Mouse (Mus musculus) heart, adult 18-20 months (tissue): ENCODE data around the gene Ccl6. TPM values are rescaled to one million over a fixed set of nuclear protein-coding genes. Genes with fewer than 3 reads are reported as not detected.
A peak's percentile ranks its signal among the peaks of the same experiment; 100 is the strongest.

Experiments used
- DNase-seq, 2 experiments: peaks; one replicate each; pipeline ENCODE4 v3.0.0; 2021 to 2022; ENCODE audit warnings: mixed read lengths in 1 of 2
- total RNA-seq, 2 experiments: library from RNA; stranded (reverse); gene quantifications; 2 replicates each; pipeline ENCODE4 v1.2.3; 2021

Gene Ccl6
- total RNA-seq, 2 experiments from 2014 or later: 11.8 to 13.3 TPM

DNA sequence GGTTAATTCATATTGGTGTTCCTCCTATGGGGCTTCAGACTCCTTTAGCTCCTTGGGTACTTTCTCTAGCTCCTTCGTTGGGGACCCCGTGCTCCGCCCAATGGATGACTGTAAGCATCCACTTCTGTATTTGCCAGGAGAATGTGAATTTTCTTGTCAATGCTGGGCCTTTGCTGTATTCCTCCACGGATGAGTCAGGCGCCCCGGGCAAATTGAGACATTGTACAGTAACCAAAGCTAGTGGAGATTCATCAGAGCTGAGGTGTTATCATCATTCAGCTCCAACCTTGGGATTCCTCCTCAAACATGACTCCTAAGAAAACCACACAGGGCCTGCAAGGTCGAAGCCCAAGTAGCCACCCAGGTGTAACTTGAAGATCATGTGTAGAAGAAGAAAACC is 4.9 kb upstream of the Ccl6 start:
- no peak for DNase-seq

DNA sequence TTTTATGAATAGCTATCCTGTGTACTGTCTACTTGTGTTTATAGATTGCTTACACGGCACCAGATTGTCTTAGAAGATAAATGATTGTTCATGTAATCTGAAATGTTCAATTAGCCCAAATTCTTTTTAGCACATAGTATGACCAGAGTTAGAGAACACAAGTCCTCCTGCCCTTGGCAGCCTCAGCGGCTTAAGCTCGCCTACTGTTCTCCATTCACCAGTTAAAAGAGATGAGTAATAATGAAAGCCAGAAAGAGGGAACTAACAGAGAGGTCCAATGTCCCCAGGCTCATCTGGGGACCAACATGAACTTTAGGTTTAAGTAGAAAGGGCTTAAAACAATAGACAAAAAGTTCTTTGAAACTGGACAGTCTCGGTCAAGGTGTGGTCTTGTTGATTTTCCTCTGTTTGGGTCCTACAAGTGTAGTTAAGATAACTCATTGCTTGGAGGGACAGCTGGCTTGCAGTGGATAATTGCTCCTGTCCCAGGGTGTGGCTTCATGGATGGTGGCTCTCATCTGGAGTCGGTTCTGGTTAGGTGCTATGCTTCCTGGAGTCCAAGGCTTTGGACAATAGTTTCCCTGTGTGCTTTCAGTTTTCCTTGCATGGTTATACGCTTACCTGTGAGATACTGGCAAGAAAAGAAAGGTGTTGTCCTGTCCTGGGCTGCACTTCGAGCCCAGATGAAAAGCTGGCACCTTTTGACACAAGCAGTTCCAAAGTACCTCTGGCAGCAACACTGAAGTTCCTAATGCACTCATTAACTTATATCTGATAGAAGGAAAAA is 3.0 kb upstream of the Ccl6 start:
- DNase-seq: no peak

DNA sequence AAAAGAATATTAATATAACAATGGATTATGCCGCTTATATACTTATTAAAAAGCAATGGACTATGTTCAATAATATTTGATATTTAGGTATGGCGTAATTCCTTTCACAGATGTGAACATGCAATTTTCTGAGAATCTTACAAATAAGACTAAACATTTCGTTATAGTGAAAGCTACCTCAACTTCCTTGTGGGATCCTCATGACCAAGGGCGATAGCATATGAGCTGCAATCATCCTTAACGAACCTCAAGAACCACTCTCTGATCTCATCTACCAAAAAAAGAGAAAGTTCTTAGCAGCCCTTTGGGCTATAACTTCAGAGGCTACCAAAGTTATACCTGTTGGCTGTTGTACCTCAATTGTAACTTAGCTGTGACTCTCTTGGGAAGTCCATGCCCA is 566 bp upstream of the Ccl6 start:
- DNase-seq: no peak

DNA sequence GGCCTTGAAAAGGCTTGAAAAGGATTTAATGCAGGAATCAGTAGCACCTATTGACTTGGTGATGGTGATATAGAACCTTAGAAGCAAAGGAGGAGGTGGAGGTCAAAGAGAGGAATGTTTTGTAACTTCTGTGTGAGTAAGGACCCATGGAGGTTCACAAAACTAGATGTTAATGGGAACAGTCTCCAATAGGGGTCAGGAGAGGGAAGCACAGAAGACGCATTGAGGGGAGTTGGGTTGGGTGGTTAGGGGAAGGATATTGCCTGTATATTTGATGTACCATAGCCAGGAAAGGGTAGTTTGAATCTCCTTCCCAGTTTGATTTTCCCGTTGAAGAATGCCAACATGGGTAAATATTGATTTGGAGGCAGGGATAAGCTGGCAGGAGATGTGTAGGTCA is 8.7 kb downstream of the Ccl6 start:
- no peak for DNase-seq

DNA sequence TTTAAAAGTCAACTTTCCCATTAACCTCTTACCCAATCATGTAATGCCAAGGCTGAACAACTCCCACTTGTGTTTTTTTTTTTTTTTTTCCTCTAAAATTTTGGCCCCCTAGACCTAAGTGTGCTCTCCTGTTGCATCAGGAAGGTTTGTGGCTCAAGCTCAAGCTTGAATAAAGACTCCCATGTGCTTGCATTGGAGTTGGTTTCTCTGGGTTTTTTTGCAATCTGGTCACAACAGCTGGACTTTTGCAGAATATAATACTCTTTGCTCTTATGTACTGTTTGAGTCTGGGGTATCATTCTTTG is 9.5 kb downstream of the Ccl6 start:
- DNase-seq: no peak

DNA sequence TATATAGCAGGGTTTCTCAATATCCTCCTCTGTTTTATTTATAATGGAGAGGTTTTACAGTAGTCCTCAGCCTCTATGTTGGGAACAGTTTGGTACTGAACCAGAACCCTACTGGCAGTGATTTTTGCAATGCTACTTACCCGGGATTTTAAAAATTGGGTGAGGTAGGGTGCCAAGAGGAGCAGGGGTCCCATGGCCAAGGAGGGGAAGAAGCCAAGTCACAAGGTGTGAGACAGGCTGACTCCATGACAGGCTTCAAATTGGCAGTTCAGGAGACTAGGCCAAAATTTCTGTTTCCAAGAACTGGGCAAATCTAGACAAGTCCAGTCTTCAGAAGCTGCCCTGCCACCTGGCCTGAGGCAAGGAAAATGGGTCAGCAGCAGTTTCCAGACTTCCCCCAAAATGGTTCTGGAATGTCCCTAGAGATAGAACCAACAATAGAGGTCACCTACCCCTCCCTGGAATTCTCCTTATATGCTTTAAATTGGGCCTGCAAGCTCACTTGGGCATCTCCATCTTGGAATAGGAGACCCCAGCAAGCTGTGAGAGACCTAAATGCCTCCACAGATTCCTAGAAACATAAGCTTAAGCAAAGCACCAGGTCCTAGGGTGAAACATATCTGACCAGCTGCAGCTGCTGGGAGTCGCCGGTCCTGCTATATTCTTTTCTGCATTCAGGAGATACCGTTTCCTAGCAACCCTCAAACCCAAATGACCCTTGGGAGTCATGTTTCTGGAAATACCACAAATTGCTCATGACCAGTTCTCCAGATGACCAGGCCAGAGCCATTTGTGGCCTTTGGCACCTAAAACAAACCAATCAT is 10.0 kb downstream of the Ccl6 start:
- peak; percentile 50 to 72 for DNase-seq

DNA sequence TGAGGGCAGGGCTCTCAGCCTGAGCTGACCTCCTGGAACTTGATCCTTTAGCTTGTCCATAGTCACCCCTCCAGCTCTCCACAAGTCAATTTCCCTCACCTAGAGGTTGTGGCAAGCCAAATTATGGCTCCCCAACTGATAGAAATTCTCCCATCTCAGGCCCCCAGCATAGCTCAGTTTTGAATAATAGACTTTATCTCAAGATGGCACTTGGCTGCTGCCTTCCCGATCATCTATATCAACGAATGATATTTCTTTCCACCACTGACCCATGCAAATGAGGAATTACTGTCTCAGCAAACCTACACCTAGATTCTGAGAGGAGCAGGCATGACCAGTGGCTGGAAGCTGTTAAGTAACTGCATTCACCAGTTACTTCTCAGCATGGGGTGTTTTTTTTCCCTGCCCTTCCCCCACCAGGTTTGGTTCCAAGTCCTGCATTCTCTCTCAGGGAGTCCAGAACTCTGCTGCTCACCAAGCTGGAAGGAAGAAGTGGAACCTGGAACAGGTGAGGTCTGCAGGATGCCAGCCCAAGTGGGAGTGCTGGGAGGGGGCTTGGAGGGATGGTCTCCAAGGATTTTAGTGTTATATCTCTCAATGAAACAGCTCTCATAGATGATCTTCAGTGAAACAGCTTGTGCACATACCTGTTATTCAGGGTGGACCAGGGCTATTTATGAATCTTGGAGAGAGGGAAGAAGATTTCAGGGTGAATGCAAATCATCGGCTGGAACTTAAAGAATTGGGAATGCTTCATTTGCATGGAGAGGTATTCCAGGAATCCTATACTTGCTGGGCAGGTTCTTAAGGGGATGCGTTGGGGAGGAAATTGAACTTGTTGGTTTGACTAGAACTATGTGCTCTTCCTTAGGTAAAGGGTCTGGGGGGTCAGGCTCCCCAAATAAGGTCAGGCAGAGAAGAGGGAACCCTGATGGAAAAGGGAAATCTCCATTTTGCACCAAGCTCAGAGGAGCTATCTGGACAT is 11.0 kb downstream of the Ccl6 start:
- DNase-seq: no peak

DNA sequence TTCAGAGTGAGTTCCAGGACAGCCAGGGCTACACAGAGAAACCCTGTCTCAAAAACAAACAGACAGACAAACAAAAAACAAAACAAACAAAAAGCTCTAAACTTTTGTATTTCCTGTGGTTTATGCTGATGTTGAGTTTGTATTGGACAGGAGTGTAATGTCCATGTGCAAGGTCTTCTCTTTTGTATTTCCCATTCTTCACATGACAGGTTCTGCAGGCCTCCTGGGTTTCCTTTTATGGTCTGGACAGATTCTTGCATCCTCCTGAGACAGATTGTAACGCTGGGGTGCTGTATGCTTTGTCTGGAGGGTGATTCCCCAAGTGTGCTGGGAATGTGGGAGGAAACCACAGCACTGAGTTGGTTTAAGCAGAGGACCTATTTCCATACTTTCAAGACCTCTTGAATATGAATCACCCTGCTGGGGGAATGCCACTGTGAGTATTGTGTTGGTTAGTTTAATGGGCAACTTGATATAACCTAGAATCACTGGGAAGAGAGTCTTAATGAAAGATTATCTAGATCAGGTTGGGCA is 12.1 kb downstream of the Ccl6 start:
- no peak for DNase-seq

DNA sequence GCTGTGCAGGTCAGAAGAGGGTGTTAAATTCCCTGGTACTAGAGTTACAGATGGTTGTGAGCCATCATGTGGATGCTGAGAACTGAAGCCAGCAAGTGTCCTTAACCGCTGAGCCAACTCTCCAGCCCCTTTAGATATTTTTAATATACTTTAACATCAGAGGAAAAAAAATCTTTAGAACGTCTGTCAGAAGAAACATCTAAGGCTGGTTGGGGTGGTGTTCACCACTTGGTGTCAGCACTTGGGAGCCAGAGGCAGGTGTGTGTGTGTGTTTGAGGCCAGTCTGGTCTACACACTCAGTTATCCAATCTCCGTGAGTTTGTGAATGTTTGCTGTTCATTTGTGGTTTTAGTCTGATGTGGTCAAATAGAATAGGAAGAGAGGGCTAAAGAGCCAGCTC is 13.9 kb downstream of the Ccl6 start:
- no peak for DNase-seq

DNA sequence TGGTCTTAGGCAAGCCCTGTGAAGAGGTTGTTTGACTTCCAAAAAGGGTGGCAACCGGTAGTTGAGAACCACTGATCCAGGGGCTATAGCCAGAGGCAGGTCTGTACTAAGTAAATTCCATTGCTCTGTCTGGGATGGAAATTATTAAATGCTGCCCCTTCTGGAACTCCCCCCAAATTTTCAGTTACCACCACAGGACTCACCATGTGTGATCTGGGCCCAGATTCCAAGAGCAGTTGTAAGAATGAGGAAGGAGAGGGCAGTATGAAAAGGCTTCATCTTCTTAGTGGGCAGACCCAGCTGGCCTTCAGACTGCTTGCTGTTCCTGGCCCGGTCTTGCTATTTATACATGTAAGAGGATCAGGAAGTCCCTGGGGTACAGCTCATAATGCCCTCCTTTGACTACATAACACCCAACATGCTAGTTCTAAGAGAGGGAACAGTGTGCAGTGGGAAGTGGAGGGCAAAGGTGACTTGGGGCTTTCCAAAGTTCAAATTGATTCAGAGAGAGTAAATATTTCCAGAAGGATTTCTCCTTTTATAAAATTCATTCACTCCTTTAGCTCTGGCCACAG is 14.6 kb downstream of the Ccl6 start, which contains the start of gene Ccl9:
TSS of gene Ccl9 (minus strand) at position 451 of the 575 bp plus-strand sequence.
- DNase-seq: peak; percentile 32 to 66

DNA sequence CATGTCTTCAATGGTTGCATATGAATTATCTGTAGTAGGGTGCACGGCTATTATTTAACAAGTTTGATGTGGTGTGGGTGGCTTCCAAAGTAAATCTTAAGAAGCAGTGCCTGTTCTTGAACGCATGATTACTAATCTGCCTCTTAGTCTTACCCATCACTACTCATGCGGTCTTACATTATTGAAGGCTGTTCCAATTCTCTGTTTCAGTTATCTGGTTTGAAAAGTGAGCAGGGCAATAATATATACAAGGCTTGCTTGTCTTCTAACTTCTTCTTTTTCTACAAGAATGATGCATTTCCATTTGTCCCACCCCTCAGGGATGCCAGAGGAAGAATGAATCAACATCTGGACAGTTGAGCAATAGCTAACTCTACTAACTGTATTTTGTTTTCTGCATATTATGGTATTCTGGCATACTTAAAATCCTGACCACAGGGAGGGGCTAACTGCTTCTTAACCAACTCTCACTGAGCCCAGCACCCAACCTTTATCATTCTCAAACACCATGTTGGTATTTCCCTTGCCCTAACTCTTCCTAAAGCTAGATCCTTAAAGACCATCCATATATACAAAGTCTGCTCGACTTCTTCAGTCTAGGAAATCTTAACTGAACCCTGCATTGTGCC is 15.8 kb downstream of the Ccl6 start:
- peak in 1 of 2 experiments; percentile 31 for DNase-seq

DNA sequence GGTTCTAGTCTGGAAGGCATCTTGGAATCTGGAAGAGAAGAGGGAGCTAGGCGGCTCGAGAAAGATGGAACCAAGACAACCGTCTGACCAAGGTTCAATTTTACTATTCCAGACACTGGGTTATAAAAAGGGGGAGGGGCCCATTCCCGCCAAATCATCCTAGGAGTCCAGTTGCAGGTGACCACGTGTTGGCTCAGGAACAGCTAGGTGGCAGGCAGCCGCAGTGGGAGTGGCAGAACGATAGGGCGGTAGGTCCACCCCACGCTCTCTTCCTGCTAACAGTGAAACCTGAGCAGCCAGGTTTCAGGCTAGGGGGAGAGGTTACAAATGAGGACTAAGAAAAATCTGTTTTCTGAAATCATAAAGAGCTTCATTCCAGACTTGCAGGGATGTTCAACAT is 20.1 kb downstream of the Ccl6 start:
- no peak for DNase-seq

DNA sequence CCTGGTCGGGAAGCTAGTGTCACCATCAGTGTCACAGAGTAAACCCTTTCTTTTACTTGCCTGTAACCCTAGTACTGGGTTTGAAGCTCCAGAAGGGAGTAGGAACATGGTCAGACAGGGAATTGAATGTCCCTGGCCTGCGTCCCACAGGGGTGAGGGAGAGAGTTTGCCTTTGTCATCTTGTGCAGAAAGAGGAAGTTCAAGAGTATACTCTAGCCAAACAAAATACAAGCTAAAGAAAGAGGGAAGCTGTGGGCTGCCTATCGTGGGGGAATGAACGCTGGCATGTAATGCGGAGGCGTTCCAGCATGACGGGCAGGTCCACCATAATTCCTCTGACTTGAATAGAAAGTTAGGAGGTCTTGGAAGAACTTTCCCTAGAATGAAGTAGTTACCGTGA is 20.7 kb downstream of the Ccl6 start:
- DNase-seq: peak; percentile 70 to 88

DNA sequence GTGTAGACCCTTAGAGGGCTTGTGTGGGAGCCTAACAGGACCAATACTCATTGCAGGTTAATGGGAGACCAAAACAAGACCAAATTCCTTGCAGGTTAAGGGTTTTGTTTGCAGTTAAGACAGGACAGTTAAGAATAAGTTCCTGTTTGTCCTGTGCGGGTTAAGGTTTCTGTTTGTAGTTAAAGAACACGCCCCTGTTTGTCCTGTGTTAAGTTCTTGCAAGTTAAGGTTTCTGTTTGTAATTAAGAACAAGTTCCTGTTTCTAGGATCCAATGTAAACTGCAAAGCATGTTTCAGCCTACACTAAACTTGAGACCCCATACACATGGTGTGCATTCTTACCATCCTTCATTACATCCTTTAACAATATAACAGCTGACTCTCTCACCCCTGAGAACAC is 22.7 kb downstream of the Ccl6 start:
- no peak for DNase-seq

DNA sequence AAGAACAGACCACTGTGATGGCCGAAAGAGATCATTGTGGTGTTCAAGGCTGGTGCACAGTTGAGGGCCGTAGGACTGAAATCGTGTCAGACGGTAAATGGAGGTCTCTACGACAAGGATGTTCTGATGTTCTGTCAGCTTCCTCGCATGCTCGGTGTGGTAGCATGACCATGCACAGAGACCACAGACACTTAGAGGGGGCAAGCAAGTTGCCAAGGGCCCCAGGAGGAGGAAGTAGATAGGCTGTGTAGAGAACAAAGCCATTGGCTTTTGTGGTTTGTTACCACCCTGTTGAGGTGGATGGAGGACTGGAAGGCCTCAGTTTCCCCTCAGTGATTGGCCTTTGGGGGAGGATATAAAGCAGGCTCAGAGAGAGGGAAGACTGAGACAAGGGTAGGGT is 23.6 kb downstream of the Ccl6 start:
- DNase-seq: no peak

DNA sequence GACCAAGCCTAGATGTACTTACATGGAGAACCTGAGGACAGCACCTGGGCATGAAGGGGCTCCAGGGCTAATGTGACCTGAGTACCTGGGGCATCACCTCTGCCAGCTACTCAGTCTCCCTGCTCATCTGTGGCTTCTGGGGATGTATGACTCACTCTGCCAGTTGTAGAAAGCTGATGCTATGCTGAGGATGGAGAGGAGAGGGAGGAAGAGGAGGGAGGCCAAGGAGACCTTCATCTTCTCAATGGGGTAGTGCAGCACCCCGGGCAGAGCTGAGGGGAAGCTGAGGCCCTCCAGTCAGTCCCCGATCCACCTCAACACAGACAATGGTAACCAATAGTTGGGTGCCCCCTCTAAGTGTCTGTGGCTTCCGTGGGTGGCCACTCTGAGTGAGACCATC is 24.1 kb downstream of the Ccl6 start:
- DNase-seq: no peak

DNA sequence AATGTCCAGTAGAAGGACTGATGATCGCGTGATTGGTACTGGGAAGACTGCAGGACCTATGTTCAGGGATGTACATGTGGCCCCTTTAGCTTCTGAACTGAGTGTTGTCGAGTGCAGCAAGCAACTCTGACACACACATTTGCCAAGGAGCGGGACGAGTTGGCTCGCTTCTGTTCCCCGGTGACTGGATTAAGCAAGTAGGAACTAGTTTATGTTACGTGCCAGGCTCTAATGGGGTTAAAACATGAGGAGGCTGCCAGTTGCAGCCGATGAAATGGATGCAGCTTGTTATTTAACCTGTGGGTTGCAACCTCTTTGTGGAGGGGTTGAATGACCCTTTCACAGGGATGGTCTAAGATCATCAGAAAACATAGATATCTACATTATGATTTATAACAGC is 24.8 kb downstream of the Ccl6 start:
- DNase-seq: no peak

DNA sequence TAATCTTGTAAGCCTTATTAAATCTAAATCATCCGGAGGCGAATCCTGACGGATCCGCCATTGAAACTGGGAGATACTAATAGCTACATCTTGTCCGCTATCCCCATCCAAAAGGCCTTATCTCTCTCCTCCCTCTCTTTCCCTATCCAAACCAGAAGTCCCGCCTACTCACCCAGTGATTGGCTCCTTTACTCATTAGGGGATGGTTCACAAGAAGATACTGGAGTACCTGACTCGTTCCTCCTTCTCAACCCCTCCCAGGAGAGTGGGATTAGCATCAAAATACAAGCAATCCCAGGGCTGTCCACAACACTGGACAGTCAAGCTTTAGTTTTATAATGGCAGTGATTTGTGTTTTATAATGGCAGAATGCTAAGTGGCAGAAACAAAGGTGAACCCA is 25.6 kb downstream of the Ccl6 start:
- DNase-seq: no peak

DNA sequence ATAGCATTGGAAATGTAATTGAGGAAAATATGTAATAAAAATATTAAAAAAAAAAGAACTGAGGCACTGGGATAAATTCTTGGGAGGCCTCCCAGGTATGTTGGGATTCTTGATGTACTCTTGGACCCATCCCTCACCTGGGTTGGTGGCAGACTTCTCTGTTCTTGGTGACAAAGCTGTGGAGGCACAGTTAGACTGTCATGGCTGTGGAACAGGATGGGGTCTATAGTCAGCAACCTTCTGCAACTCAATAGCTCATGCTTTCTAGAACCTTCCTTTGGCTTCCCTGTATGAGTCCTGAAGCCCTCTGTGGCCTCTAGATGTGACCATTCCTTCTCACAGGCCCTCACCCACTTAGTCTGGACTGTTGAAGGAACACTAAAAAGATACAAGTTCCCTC is 26.3 kb downstream of the Ccl6 start:
- no peak for DNase-seq

DNA sequence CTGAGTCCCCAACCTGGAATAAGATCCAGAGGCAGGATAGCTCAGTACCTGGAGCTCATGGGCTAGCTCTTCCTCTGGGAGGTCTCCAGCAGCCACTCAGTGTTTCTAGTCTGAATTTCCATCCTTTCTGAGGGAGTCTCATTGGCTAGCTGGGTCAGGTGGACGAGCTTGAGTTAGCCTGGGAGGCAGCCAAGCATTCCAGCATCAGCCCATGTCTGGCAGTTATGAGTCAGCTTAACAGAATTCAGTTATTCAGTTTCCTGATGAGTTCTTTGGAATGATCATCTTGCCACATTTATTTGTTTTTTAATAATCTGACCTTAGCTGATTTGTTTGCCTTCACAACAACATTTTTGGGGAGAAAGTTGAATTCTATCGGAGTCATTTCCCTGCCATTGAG is 29.1 kb downstream of the Ccl6 start:
- DNase-seq: peak; percentile 39 to 47

DNA sequence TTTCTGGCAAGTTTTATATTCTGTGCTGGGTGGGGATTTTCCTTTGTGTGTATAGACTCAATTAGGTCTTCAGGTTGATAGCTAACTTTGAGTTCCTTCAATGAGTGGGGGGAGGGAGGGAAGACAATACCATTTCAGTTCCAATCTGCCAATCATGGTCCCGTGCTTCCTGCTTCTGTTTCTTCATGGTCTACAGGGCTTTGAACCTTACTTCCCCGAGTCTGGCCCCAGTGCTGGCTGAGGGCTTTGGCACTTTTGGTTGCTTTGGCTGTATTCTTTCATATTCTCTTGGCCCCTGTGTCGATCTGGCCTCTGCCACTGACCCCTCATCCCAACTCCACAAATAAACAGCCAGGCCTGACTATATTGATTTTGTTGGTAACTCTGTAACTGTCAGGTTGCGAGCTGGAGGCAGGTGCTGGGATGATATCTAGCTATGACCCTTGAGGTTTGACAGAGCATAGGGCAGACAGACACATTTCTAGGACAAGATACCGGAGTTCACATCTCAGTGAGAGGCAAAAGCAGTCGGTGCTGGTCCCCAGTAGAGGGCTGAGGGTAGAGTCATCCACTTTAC is 30.5 kb downstream of the Ccl6 start:
- DNase-seq: no peak
